Mouse (Mus musculus) heart, embryonic 15.5 days (tissue): ENCODE data around the gene Vmn1r219. TPM values are rescaled to one million over a fixed set of nuclear protein-coding genes. Genes with fewer than 3 reads are reported as not detected.

Experiments
- polyA plus RNA-seq: library from polyadenylated mRNA; unstranded; fragments of >200 nt; fragmentation: Nextera tagmentation; extraction: Ambion mirVana; gene quantifications from 2 replicates; pipeline ENCODE4 v1.2.1, GENCODE M21; 2015

Vmn1r219 gene
- polyA plus RNA-seq, 1 experiment from 2014 or later: not detected

Other genes starting within 250 kb of the Vmn1r219 start
- not detected in 2 replicates for gene Vmn1r213, start 151.7 kb upstream of the Vmn1r219 start, polyA plus RNA-seq
- not detected in 2 replicates for gene Vmn1r214, start 128.9 kb upstream of the Vmn1r219 start, polyA plus RNA-seq
- gene Vmn1r215, start 91.3 kb upstream of the Vmn1r219 start, polyA plus RNA-seq: not detected in 2 replicates
- not detected in 2 replicates for gene Vmn1r217, start 41.1 kb upstream of the Vmn1r219 start, polyA plus RNA-seq
- gene Vmn1r218, start 26.2 kb upstream of the Vmn1r219 start, polyA plus RNA-seq: not detected in 2 replicates
- not detected in 2 replicates for gene Vmn1r220, start 28.7 kb downstream of the Vmn1r219 start, polyA plus RNA-seq
- gene Vmn1r221, start 54.8 kb downstream of the Vmn1r219 start, polyA plus RNA-seq: not detected in 2 replicates
- not detected in 2 replicates for gene Vmn1r222, start 76.6 kb downstream of the Vmn1r219 start, polyA plus RNA-seq
- not detected in 2 replicates for gene Vmn1r223, start 87.8 kb downstream of the Vmn1r219 start, polyA plus RNA-seq
- gene Zfp322a, start 209.9 kb downstream of the Vmn1r219 start, polyA plus RNA-seq: 33.4 and 39.1 TPM in 2 replicates